9 mouse cellular contexts compared by ENCODE assay signal in the genomic region with DNA sequence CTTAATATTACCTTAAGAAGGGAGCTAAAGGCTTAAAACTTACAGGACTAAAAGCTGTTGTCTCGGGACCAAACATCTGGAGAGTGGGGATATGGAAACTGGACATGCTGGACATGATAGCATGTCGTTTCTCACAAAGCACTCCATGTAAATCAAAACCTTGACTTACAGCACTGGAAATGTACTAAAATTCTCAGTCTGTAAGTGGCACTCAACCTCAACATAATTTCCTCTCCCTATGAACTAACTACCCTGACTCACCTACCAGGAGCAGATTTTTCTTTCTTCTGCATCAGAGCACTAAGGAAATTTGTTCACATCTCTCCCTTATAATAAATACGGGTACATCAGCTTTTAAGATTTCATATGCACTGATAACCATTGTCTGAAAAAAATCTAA. TPM values are rescaled to one million over a fixed set of nuclear protein-coding genes. Genes with fewer than 3 reads are reported as not detected.
DNase-seq lines count a peak whose midpoint lies in the region; ATAC-seq and TF ChIP-seq lines count a peak whose summit lies in the region.
"Had no signal": no experiment of that assay in that cellular context is flagged by ENCODE, and none has a peak within 500 bp of the region (broad histone marks: within the 10 kb centered on the region; RNA-seq: fewer than 3 reads in every experiment).

No protein-coding gene starts in this region.

- no peaks in the 10 kb centered on the region; the same call in 1 of the 2 replicates for H3K36me3 ChIP-seq in lung, postnatal 0 days (ENCODE audit: insufficient read depth, low read length)
- H3K36me3 ChIP-seq in limb, embryonic 12.5 days: no peaks in the 10 kb centered on the region
- no peaks in the 10 kb centered on the region for H3K36me3 ChIP-seq in stomach, embryonic 14.5 days (ENCODE audit: control insufficient read depth, insufficient read depth, low read length)

- peak overlapping the region; percentile 47 for H3K4me3 ChIP-seq in cerebellum, adult 2 months (replicated peaks; ENCODE audit: insufficient read depth, low read depth, low read length)
- H3K4me3 ChIP-seq in lung, postnatal 0 days (ENCODE audit: low read depth, low read length): peak overlapping the region; percentile 87
- H3K4me3 ChIP-seq in limb, embryonic 12.5 days (replicated peaks): peak overlapping the region; percentile 86
- peak overlapping the region; percentile 90 for H3K4me3 ChIP-seq in stomach, embryonic 14.5 days (ENCODE audit: low read depth, low read length)

- H3K4me2 ChIP-seq in lung, postnatal 0 days (replicated peaks; ENCODE audit: low read depth, low read length): peak overlapping the region; percentile 76
- peak overlapping the region; percentile 77 for H3K4me2 ChIP-seq in limb, embryonic 12.5 days
- H3K4me2 ChIP-seq in stomach, embryonic 14.5 days (replicated peaks; ENCODE audit: low read depth, low read length): peak overlapping the region; percentile 74

- ATAC-seq in lung, postnatal 0 days: no peak
- no peak for ATAC-seq in limb, embryonic 12.5 days (ENCODE audit: insufficient number of reproducible peaks, insufficient read depth, low FRiP score, low TSS enrichment, low read depth)
- no peak for ATAC-seq in stomach, embryonic 14.5 days (ENCODE audit: insufficient number of reproducible peaks, insufficient read depth, low FRiP score, low read depth)
- ATAC-seq in monocyte, adult 5-6 weeks (replicated peaks; ENCODE audit: insufficient number of reproducible peaks, low FRiP score, low TSS enrichment, poor library complexity, severe bottlenecking): no peak

- H3K4me1 ChIP-seq in cerebellum, adult 2 months (ENCODE audit: control insufficient read depth, insufficient read depth, low read length): no peaks in the 10 kb centered on the region; the same call in 1 of the 2 replicates
- H3K4me1 ChIP-seq in lung, postnatal 0 days (ENCODE audit: insufficient read depth, low read depth, low read length): peaks cover 11% of the 10 kb centered on the region; the same call in 1 of the 2 replicates
- peaks cover 15% of the 10 kb centered on the region for H3K4me1 ChIP-seq in limb, embryonic 12.5 days (replicated peaks)
- H3K4me1 ChIP-seq in stomach, embryonic 14.5 days (ENCODE audit: control insufficient read depth, insufficient read depth, low read length): peaks cover 16% of the 10 kb centered on the region; the same call in 1 of the 2 replicates

- H3K27me3 ChIP-seq in cerebellum, adult 2 months (ENCODE audit: control insufficient read depth, insufficient read depth, low read length): no peaks in the 10 kb centered on the region
- no peaks in the 10 kb centered on the region for H3K27me3 ChIP-seq in lung, postnatal 0 days (replicated peaks; ENCODE audit: insufficient read depth, low read length)
- H3K27me3 ChIP-seq in limb, embryonic 12.5 days: peaks cover 5% of the 10 kb centered on the region
- no peaks in the 10 kb centered on the region for H3K27me3 ChIP-seq in stomach, embryonic 14.5 days (ENCODE audit: control insufficient read depth, insufficient read depth, low read length)

- no peak for DNase-seq in cerebellum, adult 2 months
- DNase-seq in cerebellum, adult 11-12 months: no peak
- peak; percentile 36 for DNase-seq in lung, postnatal 0 days (ENCODE audit: low spot score)
- no peak for DNase-seq in lung, adult 18-20 months
- no peak for DNase-seq in thymus, postnatal 4 days
- DNase-seq: lung, postnatal 10 days had no signal

- 17% methylated on average over 3 of the region's 3 CpGs for WGBS in cerebellum, adult 2 months
- WGBS in lung, postnatal 0 days: 8% methylated on average over 3 of the region's 3 CpGs
- 31% methylated on average over 3 of the region's 3 CpGs for WGBS in limb, embryonic 12.5 days
- 25% methylated on average over 3 of the region's 3 CpGs for WGBS in stomach, embryonic 14.5 days

- H3K9me3 ChIP-seq in lung, postnatal 0 days (ENCODE audit: low read length): no peaks in the 10 kb centered on the region
- no peaks in the 10 kb centered on the region for H3K9me3 ChIP-seq in limb, embryonic 12.5 days
- no peaks in the 10 kb centered on the region for H3K9me3 ChIP-seq in stomach, embryonic 14.5 days (ENCODE audit: control insufficient read depth, low read depth, low read length)

- no peak overlapping the region for H3K9ac ChIP-seq in lung, postnatal 0 days (replicated peaks; ENCODE audit: low read depth)
- 0 out of 2 replicates have a peak overlapping the region, but pooled peaks have one; percentile 8 for H3K9ac ChIP-seq in limb, embryonic 12.5 days (replicated peaks)
- peak overlapping the region; percentile 87; the same call in 1 of the 2 replicates for H3K9ac ChIP-seq in stomach, embryonic 14.5 days (replicated peaks; ENCODE audit: low read depth, low read length)

- H3K27ac ChIP-seq in cerebellum, adult 2 months (ENCODE audit: insufficient read depth, low read length): no peak overlapping the region
- H3K27ac ChIP-seq in lung, postnatal 0 days (ENCODE audit: low read length): 0 out of 2 replicates have a peak overlapping the region, but pooled peaks have one; percentile 15
- no peak overlapping the region for H3K27ac ChIP-seq in limb, embryonic 12.5 days
- no peak overlapping the region for H3K27ac ChIP-seq in stomach, embryonic 14.5 days (ENCODE audit: low read length)

- TF ChIP-seq EP300 in lung, postnatal 0 days (IDR thresholded peaks at IDR 0.05): no peak

- no peak for TF ChIP-seq POLR2A in cerebellum, adult 2 months (IDR thresholded peaks at IDR 0.05; ENCODE audit: borderline replicate concordance, insufficient read depth, low read length)

- TF ChIP-seq CTCF in cerebellum, adult 2 months (IDR thresholded peaks at IDR 0.05; ENCODE audit: borderline replicate concordance, insufficient read depth, low read depth, low read length): no peak
- TF ChIP-seq CTCF in lung, postnatal 0 days (IDR thresholded peaks at IDR 0.05): no peak

RNA-seq across cellular contexts. Expression of a gene that starts 3.1 kb away (rescaled TPM):
- 9.4 and 11.3 TPM in 2 replicates for polyA plus RNA-seq in cerebellum, adult 2 months (2012; rRNA removed)
- 56.6 and 72.8 TPM in 2 replicates for polyA plus RNA-seq in lung, postnatal 0 days (2015; fragmentation: Nextera tagmentation; extraction: Ambion mirVana)
- polyA plus RNA-seq in limb, embryonic 12.5 days (2016; fragmentation: Nextera tagmentation; extraction: Ambion mirVana): 30.4 and 34.9 TPM in 2 replicates
- 16.0 and 18.3 TPM in 2 replicates for polyA plus RNA-seq in stomach, embryonic 14.5 days (2014; fragmentation: Nextera tagmentation; extraction: Ambion mirVana)
- total RNA-seq in monocyte, adult 5-6 weeks (2017): 0.11 to 0.29 TPM in 2 of 3 replicates, not detected in the other
